Mouse (Mus musculus): ENCODE data around the gene Nudt2.

Gene Nudt2

GRCm38 (mm10) chr4:41522788-41523187, 57.8 kb downstream of the Nudt2 start:
- peak; percentile 48 to 74 for DNase-seq

- no peak for DNase-seq
Observed at GRCm38 (mm10) chr4:41523839-41524238, 58.9 kb downstream of the Nudt2 start.

- no peak for DNase-seq
Observed at GRCm38 (mm10) chr4:41524829-41525228, 59.9 kb downstream of the Nudt2 start.

GRCm38 (mm10) chr4:41526553-41526952, 61.6 kb downstream of the Nudt2 start:
- DNase-seq = no peak

- peak in 1 of 2 experiments; percentile 27 for DNase-seq
Observed at GRCm38 (mm10) chr4:41527076-41527475, 62.1 kb downstream of the Nudt2 start.

GRCm38 (mm10) chr4:41527996-41528395, 63.0 kb downstream of the Nudt2 start:
- DNase-seq = peak; percentile 70 to 85
